Mouse (Mus musculus) right cerebral cortex, postnatal 25 days (tissue): Measurements from ENCODE around the gene Psen1.

Experiments used
- DNase-seq: peaks from one replicate; pipeline ENCODE4 v3.0.0; 2022

Psen1 gene

DNA sequence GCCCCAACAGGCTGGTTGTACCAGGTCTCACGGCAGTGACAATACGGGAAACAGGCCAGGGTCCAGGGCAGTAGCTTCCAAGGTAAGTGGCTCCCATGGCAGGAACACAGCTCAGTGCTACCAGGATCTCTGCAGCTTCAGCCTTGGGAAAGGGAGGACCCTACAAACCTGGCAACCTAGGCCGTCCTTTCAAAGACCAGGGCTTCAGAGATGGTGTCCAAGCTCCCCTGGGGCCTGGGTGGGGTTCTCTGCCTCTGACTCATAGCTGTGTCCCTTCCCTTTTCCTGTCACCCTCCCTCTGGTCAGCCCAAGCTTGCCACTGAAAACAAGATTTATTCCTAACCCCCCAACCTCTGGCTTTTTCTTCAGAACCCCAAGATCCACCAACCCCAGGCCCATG, 92.2 kb downstream of the Psen1 start:
- DNase-seq = no peak

- no peak for DNase-seq
These were observed 93.3 kb downstream of the Psen1 start for GRCm38 (mm10) chr12:83781204-83781603.

DNA sequence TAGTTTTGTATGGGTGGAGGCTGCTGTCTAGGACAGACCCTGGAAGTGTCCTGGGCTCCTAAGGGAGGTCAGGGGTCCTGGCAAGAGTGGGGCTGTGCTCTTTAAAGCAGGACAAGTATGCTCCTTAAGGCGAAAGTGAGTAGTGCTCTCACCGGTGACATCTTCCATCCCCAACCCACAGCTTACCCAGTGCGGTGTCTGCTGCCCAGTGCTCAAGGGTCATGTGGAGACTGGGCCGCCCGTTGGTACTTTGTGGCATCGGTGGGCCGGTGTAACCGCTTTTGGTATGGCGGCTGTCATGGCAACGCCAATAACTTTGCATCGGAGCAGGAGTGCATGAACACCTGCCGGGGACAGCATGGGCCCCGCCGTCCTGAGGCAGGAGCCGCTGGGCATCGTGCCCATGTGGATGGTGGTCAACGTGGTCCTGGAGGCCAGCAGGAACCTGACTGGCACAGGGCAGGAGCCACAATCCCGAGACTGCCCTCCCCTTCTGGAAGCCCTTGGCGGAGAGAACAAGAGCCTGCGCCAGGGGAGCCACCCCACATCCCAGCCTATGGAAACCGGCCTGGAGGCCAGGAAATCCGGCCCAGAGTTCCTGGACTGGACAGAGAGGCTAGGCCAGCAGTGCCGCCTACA, 93.8 kb downstream of the Psen1 start:
- DNase-seq = no peak

DNA sequence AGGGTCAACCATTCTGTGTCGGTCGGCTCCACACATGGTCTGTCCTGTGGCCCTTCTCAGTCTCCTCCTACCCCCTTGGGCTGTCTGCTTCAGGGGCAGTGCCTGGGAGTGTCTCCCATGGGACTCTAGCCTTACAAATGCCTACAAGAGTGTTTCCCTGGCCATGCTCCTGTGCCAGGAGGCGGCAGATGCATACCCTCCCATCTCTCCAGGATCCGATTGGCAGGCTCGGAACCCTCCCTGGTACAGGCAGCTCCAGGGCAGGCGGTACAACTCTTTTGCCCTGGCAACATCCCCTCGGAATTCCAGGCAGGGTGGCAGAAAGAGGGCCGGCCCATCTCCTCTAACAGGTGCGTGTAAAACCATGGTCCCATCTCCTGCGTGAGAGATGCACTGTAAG, 94.7 kb downstream of the Psen1 start:
- no peak for DNase-seq
